Mouse (Mus musculus) right cerebral cortex, adult 18-20 months (tissue): ENCODE data around the gene Thg1l.
A peak's percentile ranks its signal among the peaks of the same experiment; 100 is the strongest.

Experiments
- DNase-seq: peaks from one replicate; pipeline ENCODE4 v3.0.0; 2022; ENCODE audit warnings: mixed read lengths

The Thg1l gene

GRCm38 (mm10) chr11:45955127-45955627 lies at the start of gene Thg1l:
Thg1l (minus strand) TSS chr11:45955494.
- DNase-seq, result peak; percentile 94

- DNase-seq, result no peak
These were observed 36.8 kb upstream of the Thg1l start for GRCm38 (mm10) chr11:45992087-45992486.

GRCm38 (mm10) chr11:45991604-45992003 lies 36.3 kb upstream of the Thg1l start:
- no peak for DNase-seq

- no peak for DNase-seq
These were observed 25.6 kb upstream of the Thg1l start for GRCm38 (mm10) chr11:45980893-45981253.

GRCm38 (mm10) chr11:45979946-45980892 lies 24.9 kb upstream of the Thg1l start, which contains the start of gene Sox30:
Sox30 (plus strand) TSS chr11:45980310.
- peak; percentile 37 for DNase-seq

- peak; percentile 37 for DNase-seq
These were observed 20.8 kb upstream of the Thg1l start for GRCm38 (mm10) chr11:45976061-45976460.

- DNase-seq, result no peak
These were observed 19.2 kb upstream of the Thg1l start for GRCm38 (mm10) chr11:45974466-45974865.

GRCm38 (mm10) chr11:45973635-45974034 lies 18.3 kb upstream of the Thg1l start:
- DNase-seq, result no peak

GRCm38 (mm10) chr11:45968466-45968865 lies 13.2 kb upstream of the Thg1l start:
- no peak for DNase-seq

- no peak for DNase-seq
These were observed 11.6 kb upstream of the Thg1l start for GRCm38 (mm10) chr11:45966896-45967295.

- no peak for DNase-seq
These were observed 4.7 kb upstream of the Thg1l start for GRCm38 (mm10) chr11:45960003-45960402.

- DNase-seq, result no peak
These were observed 4.3 kb upstream of the Thg1l start for GRCm38 (mm10) chr11:45959598-45959997.

- peak; percentile 61 for DNase-seq
These were observed 7.8 kb downstream of the Thg1l start for GRCm38 (mm10) chr11:45947491-45947890.

- no peak for DNase-seq
These were observed 8.5 kb downstream of the Thg1l start for GRCm38 (mm10) chr11:45946796-45947195.

- peak; percentile 95 for DNase-seq
These were observed 10.6 kb downstream of the Thg1l start, which contains the start of gene Lsm11 for GRCm38 (mm10) chr11:45944643-45945156. Lsm11 (minus strand) TSS chr11:45944935.

- peak; percentile 24 for DNase-seq
These were observed 11.2 kb downstream of the Thg1l start for GRCm38 (mm10) chr11:45943891-45944642.

GRCm38 (mm10) chr11:45943108-45943705 lies 12.1 kb downstream of the Thg1l start:
- DNase-seq, result peak; percentile 74

- no peak for DNase-seq
These were observed 13.0 kb downstream of the Thg1l start for GRCm38 (mm10) chr11:45942281-45942680.

GRCm38 (mm10) chr11:45938917-45939316 lies 16.4 kb downstream of the Thg1l start:
- no peak for DNase-seq

- DNase-seq, result no peak
These were observed 17.8 kb downstream of the Thg1l start for GRCm38 (mm10) chr11:45937478-45937877.

GRCm38 (mm10) chr11:45932771-45933170 lies 22.5 kb downstream of the Thg1l start:
- DNase-seq, result no peak

GRCm38 (mm10) chr11:45929541-45929940 lies 25.8 kb downstream of the Thg1l start:
- no peak for DNase-seq

- DNase-seq, result no peak
These were observed 27.8 kb downstream of the Thg1l start for GRCm38 (mm10) chr11:45927456-45927855.
